Mouse (Mus musculus) kidney, adult 2 months (tissue): Measurements from ENCODE around the gene Dynlt1a.
"Not testable (repeated sequence)": the region's sequence is repeated elsewhere in the genome, so short reads cannot be mapped to it uniquely, and the experiment has no call there.

ENCODE experiments used
- CTCF ChIP-seq: fragments of 200-500 bp; conservative IDR thresholded peaks from 2 replicates; pipeline ENCODE4 v1.5.1; 2011; ENCODE audit warnings: low read depth, mild to moderate bottlenecking, control low read depth, low read length, moderate library complexity, mixed read lengths; ENCODE audit not compliant: insufficient read depth, insufficient read length
- POLR2A ChIP-seq: fragments of 200-500 bp; IDR thresholded peaks from one replicate; pipeline ENCODE4 v1.6.1; 2011; ENCODE audit warnings: low read depth, low read length, control low read depth

DNA sequence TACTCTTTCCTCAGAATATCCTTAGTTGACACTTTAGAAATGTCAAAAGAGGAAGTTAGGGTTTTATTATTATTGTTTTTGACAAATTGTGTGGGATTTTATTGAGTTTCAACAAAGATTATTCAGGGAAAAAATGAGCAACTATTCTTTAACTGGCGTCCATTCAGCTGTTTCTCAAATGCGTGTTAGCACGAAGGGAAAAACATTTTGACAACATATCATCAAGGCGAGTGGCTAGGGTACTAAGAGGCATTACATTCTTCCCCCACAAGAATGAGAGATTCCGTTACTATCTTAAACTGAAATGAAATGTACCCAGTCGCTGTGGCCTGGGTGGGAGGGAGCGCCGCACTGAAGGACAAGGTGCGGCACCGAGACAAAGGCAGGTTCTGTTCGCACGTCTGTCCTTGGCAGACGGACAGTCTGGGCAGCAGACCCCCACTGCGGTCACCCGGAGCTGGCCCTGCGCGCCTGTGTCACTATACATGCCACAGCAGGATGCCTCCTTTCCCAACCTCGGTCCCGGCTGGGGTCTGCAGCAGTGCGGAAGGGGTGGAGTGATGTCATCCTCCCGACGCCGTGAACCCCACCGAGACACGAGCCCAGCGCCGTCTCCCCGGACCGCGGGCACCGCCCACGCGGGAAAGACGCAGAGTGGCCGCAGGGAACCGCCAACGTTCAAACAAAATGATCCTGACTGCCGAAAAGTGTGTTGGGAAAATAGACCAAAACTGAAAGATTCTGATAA, 747 bp downstream of the Dynlt1a start:
- TF ChIP-seq CTCF, POLR2A: not testable (repeated sequence)
